ENCODE assay signal across 8 mouse cellular contexts in the genomic region with DNA sequence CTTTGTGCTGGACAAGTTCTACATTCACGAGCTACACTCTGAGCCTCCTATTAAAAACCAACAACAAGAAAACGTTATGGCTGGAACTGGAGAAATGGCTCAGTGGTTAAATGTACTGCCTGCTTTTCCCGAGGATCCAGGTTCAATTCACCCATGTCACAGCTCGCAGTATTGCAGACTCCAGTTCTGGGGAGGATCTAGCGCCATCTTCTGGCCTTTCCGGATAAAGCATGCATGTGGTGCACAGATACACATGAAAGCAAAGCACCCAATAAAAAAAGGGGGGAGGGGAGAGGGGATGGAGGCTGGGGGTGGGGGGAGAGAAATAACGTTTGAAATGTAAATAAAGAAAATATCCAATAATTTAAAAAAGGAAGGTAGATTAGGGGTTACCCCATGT. TPM values are rescaled to one million over a fixed set of nuclear protein-coding genes. Genes with fewer than 3 reads are reported as not detected.
DNase-seq lines count a peak whose midpoint lies in the region; TF ChIP-seq lines count a peak whose summit lies in the region.

No protein-coding gene starts in this region.

- DNase-seq in gastrocnemius, adult 2 months = peak; percentile 45
- DNase-seq in gastrocnemius, postnatal 25 days = no peak
- DNase-seq in spleen, postnatal 10 days (ENCODE audit: low spot score in 2 of 2) = peak; percentile 27 to 70
- no peak for DNase-seq in spleen, adult 12 weeks (ENCODE audit: low spot score)
- DNase-seq in cerebellum, postnatal 36 days = peak; percentile 25 to 27
- DNase-seq in kidney, adult 8-10 months = peak; percentile 51 to 82
- peak; percentile 76 for DNase-seq in lung, postnatal 36 days
- peak; percentile 69 for DNase-seq in thymus, adult 2 months

- H3K27ac ChIP-seq in gastrocnemius, adult 2 months = no peak overlapping the region
- H3K27ac ChIP-seq in thymus, adult 2 months (ENCODE audit: control insufficient read depth, insufficient read depth, low read length) = no peak overlapping the region

- no peak overlapping the region for H3K4me3 ChIP-seq in gastrocnemius, adult 2 months
- H3K4me3 ChIP-seq in thymus, adult 2 months (ENCODE audit: control insufficient read depth, insufficient read depth, low read length) = no peak overlapping the region

- H3K27me3 ChIP-seq in thymus, adult 2 months (ENCODE audit: control insufficient read depth, insufficient read depth, low read length) = no peaks in the 10 kb centered on the region

- 27% methylated on average over 7 of the region's 7 CpGs for WGBS in thymus, adult 2 months

- intact Hi-C loops in gastrocnemius, adult 2 months (cut with DNase I) = no loop called here

- no peak for TF ChIP-seq POLR2A in thymus, adult 2 months (IDR thresholded peaks at IDR 0.05; ENCODE audit: control insufficient read depth, extremely low read depth, insufficient read depth, low read length, poor library complexity)

- TF ChIP-seq CTCF in gastrocnemius, adult 2 months (IDR thresholded peaks at IDR 0.05) = peak; percentile 48
- no peak for TF ChIP-seq CTCF in thymus, adult 2 months (IDR thresholded peaks at IDR 0.05; ENCODE audit: borderline replicate concordance, control insufficient read depth, extremely low read depth, insufficient read depth, low read length, poor library complexity)

- H3K36me3 ChIP-seq in thymus, adult 2 months (ENCODE audit: control insufficient read depth, insufficient read depth, low read length) = no peaks in the 10 kb centered on the region

- H3K4me1 ChIP-seq in thymus, adult 2 months (replicated peaks; ENCODE audit: control insufficient read depth, insufficient read depth, low read length) = no peaks in the 10 kb centered on the region

RNA-seq across cellular contexts. Expression of a gene that starts 45.5 kb away (rescaled TPM):
- 1 to 10 TPM; 1.5 to 2.5 TPM for total RNA-seq in gastrocnemius, adult 2 months (2021)
- 1 to 10 TPM; 3.7 to 4.8 TPM for total RNA-seq in gastrocnemius, postnatal 25 days (2021)
- 165 and 202 TPM in 2 replicates for polyA plus RNA-seq in thymus, adult 2 months (2012; rRNA removed)

Comparison
In these comparisons a context has a peak if more than half of its experiments do, and no peak if none do; other contexts are left out.
1. DNase-seq: peak in gastrocnemius, adult 2 months (single experiment), spleen, postnatal 10 days (2 of 2), cerebellum, postnatal 36 days (2 of 2), kidney, adult 8-10 months (2 of 2), lung, postnatal 36 days (single experiment) and thymus, adult 2 months (single experiment); none in gastrocnemius, postnatal 25 days (single experiment) and spleen, adult 12 weeks (single experiment).